Mouse (Mus musculus) forebrain, embryonic 10.5 days (tissue): ENCODE results near the gene Grb10. TPM values are rescaled to one million over a fixed set of nuclear protein-coding genes. Genes with fewer than 3 reads are reported as not detected.

Experiments
- DNase-seq: peaks from one replicate; pipeline ENCODE4 v3.0.0-alpha.2; 2017; ENCODE audit warnings: low spot score; ENCODE audit errors: extremely low spot score
- H3K27ac ChIP-seq: fragments of 300-500 bp; sonication (generic); 2 replicates; pipeline ENCODE4 v1.5.1; 2016; ENCODE audit warnings: mild to moderate bottlenecking
- H3K27me3 ChIP-seq: fragments of 300-500 bp; sonication (generic); 2 replicates; pipeline ENCODE4 v1.6.1; 2016; ENCODE audit warnings: mild to moderate bottlenecking; ENCODE audit not compliant: poor library complexity, severe bottlenecking
- H3K36me3 ChIP-seq: fragments of 300-500 bp; sonication (generic); replicated peaks from 2 replicates; pipeline ENCODE4 v1.6.1; 2016; ENCODE audit warnings: mild to moderate bottlenecking, moderate library complexity
- H3K4me1 ChIP-seq: fragments of 300-500 bp; sonication (generic); 2 replicates; pipeline ENCODE4 v1.6.1; 2016
- H3K4me3 ChIP-seq: fragments of 300-500 bp; sonication (generic); 2 replicates; pipeline ENCODE4 v1.5.1; 2016; ENCODE audit warnings: mild to moderate bottlenecking, moderate library complexity
- H3K9me3 ChIP-seq: fragments of 300-500 bp; sonication (generic); 2 replicates; pipeline ENCODE4 v1.6.1; 2016; ENCODE audit warnings: mild to moderate bottlenecking, moderate library complexity
- WGBS: fragments of 180-500 bp; shearing (Covaris S2); methylation state at CpG from one replicate; pipeline ENCODE4 v1.1.7; 2016; 5-methylcytosine and 5-hydroxymethylcytosine counted together
- polyA plus RNA-seq: library from polyadenylated mRNA; unstranded; fragments of >200 nt; fragmentation: Nextera tagmentation; extraction: Ambion mirVana; gene quantifications from 2 replicates; pipeline ENCODE4 v1.2.1, GENCODE M21; 2016

The Grb10 gene
- polyA plus RNA-seq, 1 experiment from 2014 or later, result 471 TPM

GRCm38 (mm10) chr11:11963065-11963464, 75.4 kb downstream of the Grb10 start:
- no peak overlapping the region for H3K4me3 ChIP-seq
- peaks cover 83% of the 10 kb centered on the region for H3K36me3 ChIP-seq
- H3K27me3 ChIP-seq, result 0 out of 2 replicates have a peak, but pooled peaks cover 5% of the 10 kb centered on the region
- peak overlapping the region; percentile 51 for H3K27ac ChIP-seq
- H3K4me1 ChIP-seq, result peaks cover 43% of the 10 kb centered on the region
- no peaks in the 10 kb centered on the region; the same call in 1 of the 2 replicates for H3K9me3 ChIP-seq
- WGBS, result 88% methylated on average over 2 of the region's 2 CpGs
- DNase-seq, result no peak

GRCm38 (mm10) chr11:11962629-11962954, 75.9 kb downstream of the Grb10 start:
- no peaks in the 10 kb centered on the region; the same call in 1 of the 2 replicates for H3K9me3 ChIP-seq
- H3K4me3 ChIP-seq, result no peak overlapping the region
- peaks cover 83% of the 10 kb centered on the region for H3K36me3 ChIP-seq
- DNase-seq, result no peak
- peaks cover 40% of the 10 kb centered on the region for H3K4me1 ChIP-seq
- 0 out of 2 replicates have a peak, but pooled peaks cover 5% of the 10 kb centered on the region for H3K27me3 ChIP-seq
- H3K27ac ChIP-seq, result no peak overlapping the region
- 32% methylated on average over 5 of the region's 5 CpGs for WGBS

GRCm38 (mm10) chr11:11961917-11962628, 76.4 kb downstream of the Grb10 start:
- 87% methylated on average over 5 of the region's 5 CpGs for WGBS
- no peak for DNase-seq

GRCm38 (mm10) chr11:11960858-11961257, 77.6 kb downstream of the Grb10 start:
- no peaks in the 10 kb centered on the region; the same call in 1 of the 2 replicates for H3K9me3 ChIP-seq
- no peak for DNase-seq
- 39% methylated on average over 5 of the region's 5 CpGs for WGBS
- H3K4me1 ChIP-seq, result peaks cover 41% of the 10 kb centered on the region
- H3K27me3 ChIP-seq, result 0 out of 2 replicates have a peak, but pooled peaks cover 5% of the 10 kb centered on the region
- no peak overlapping the region for H3K4me3 ChIP-seq
- peak overlapping the region; percentile 68 for H3K27ac ChIP-seq
- H3K36me3 ChIP-seq, result peaks cover 72% of the 10 kb centered on the region

More at GRCm38 (mm10) chr11:11961917-11962628, 76.4 kb downstream of the Grb10 start:
- Histone ChIP-seq H3K27me3 (0 out of 2 replicates have a peak, but pooled peaks cover 5% of the 10 kb centered on the region), H3K9me3 (no peaks in the 10 kb centered on the region; the same call in 1 of the 2 replicates), H3K4me3 (no peak overlapping the region), H3K27ac (0 out of 2 replicates have a peak overlapping the region, but pooled peaks have one; percentile 20), H3K4me1 (peaks cover 39% of the 10 kb centered on the region), H3K36me3 (peaks cover 83% of the 10 kb centered on the region)

- Histone ChIP-seq H3K36me3 (peaks cover 73% of the 10 kb centered on the region), H3K27me3 (0 out of 2 replicates have a peak, but pooled peaks cover 5% of the 10 kb centered on the region), H3K4me1 (peaks cover 47% of the 10 kb centered on the region), H3K27ac (peak overlapping the region; percentile 52), H3K4me3 (no peak overlapping the region), H3K9me3 (no peaks in the 10 kb centered on the region; the same call in 1 of the 2 replicates)
- DNase-seq, result no peak
- WGBS, result 88% methylated on average over 2 of the region's 2 CpGs
Measured at GRCm38 (mm10) chr11:11960227-11960626, 78.3 kb downstream of the Grb10 start.

- WGBS, result 91% methylated on average over 2 of the region's 2 CpGs
- Histone ChIP-seq H3K27me3 (0 out of 2 replicates have a peak, but pooled peaks cover under 1% of the 10 kb centered on the region), H3K4me1 (peaks cover 43% of the 10 kb centered on the region), H3K27ac (no peak overlapping the region), H3K36me3 (peaks cover 73% of the 10 kb centered on the region), H3K9me3 (no peaks in the 10 kb centered on the region), H3K4me3 (no peak overlapping the region)
- DNase-seq, result no peak
Measured at GRCm38 (mm10) chr11:11958479-11958878, 80.0 kb downstream of the Grb10 start.

- Histone ChIP-seq H3K27ac (no peak overlapping the region), H3K4me1 (peaks cover 39% of the 10 kb centered on the region)
- 90% methylated on average over 2 of the region's 2 CpGs for WGBS
Measured at GRCm38 (mm10) chr11:11958061-11958361, 80.5 kb downstream of the Grb10 start.

GRCm38 (mm10) chr11:11957211-11958060, 81.0 kb downstream of the Grb10 start:
- Histone ChIP-seq H3K36me3 (peaks cover 75% of the 10 kb centered on the region), H3K9me3 (no peaks in the 10 kb centered on the region), H3K27ac (no peak overlapping the region), H3K4me3 (no peak overlapping the region), H3K27me3 (peaks cover 5% of the 10 kb centered on the region; the same call in 1 of the 2 replicates), H3K4me1 (peaks cover 33% of the 10 kb centered on the region)
- WGBS, result 92% methylated on average over 5 of the region's 5 CpGs
- DNase-seq, result no peak

More at GRCm38 (mm10) chr11:11958061-11958361, 80.5 kb downstream of the Grb10 start:
- Histone ChIP-seq H3K36me3 (peaks cover 72% of the 10 kb centered on the region), H3K27me3 (no peaks in the 10 kb centered on the region), H3K9me3 (no peaks in the 10 kb centered on the region), H3K4me3 (no peak overlapping the region)
- DNase-seq, result no peak

GRCm38 (mm10) chr11:11955783-11956182, 82.7 kb downstream of the Grb10 start:
- H3K4me1 ChIP-seq, result peaks cover 17% of the 10 kb centered on the region
- DNase-seq, result no peak
- no peak overlapping the region for H3K4me3 ChIP-seq
- H3K27me3 ChIP-seq, result peaks cover 7% of the 10 kb centered on the region; the same call in 1 of the 2 replicates
- no peaks in the 10 kb centered on the region for H3K9me3 ChIP-seq
- peak overlapping the region; percentile 59; the same call in 1 of the 2 replicates for H3K27ac ChIP-seq
- H3K36me3 ChIP-seq, result peaks cover 77% of the 10 kb centered on the region

GRCm38 (mm10) chr11:11954606-11955005, 83.9 kb downstream of the Grb10 start:
- no peak for DNase-seq
- Histone ChIP-seq H3K4me3 (no peak overlapping the region), H3K27ac (no peak overlapping the region), H3K4me1 (peaks cover 17% of the 10 kb centered on the region), H3K36me3 (peaks cover 77% of the 10 kb centered on the region), H3K9me3 (no peaks in the 10 kb centered on the region), H3K27me3 (peaks cover 7% of the 10 kb centered on the region; the same call in 1 of the 2 replicates)
- 87% methylated on average over 6 of the region's 6 CpGs for WGBS

GRCm38 (mm10) chr11:11954115-11954438, 84.4 kb downstream of the Grb10 start:
- no peak overlapping the region for H3K27ac ChIP-seq
- DNase-seq, result no peak
- peaks cover 7% of the 10 kb centered on the region; the same call in 1 of the 2 replicates for H3K27me3 ChIP-seq
- H3K9me3 ChIP-seq, result no peaks in the 10 kb centered on the region
- 89% methylated on average over 4 of the region's 4 CpGs for WGBS
- peaks cover 75% of the 10 kb centered on the region for H3K36me3 ChIP-seq
- H3K4me1 ChIP-seq, result peaks cover 21% of the 10 kb centered on the region
- H3K4me3 ChIP-seq, result no peak overlapping the region

GRCm38 (mm10) chr11:11953364-11954114, 84.9 kb downstream of the Grb10 start:
- 90% methylated on average over 11 of the region's 11 CpGs for WGBS
- H3K4me3 ChIP-seq, result no peak overlapping the region

More at GRCm38 (mm10) chr11:11953364-11954114, 84.9 kb downstream of the Grb10 start:
- H3K36me3 ChIP-seq, result peaks cover 79% of the 10 kb centered on the region
- H3K4me1 ChIP-seq, result peaks cover 26% of the 10 kb centered on the region
- peaks cover 7% of the 10 kb centered on the region; the same call in 1 of the 2 replicates for H3K27me3 ChIP-seq
- no peak overlapping the region for H3K27ac ChIP-seq
- no peak for DNase-seq
- H3K9me3 ChIP-seq, result no peaks in the 10 kb centered on the region
